Mouse (Mus musculus) gastrocnemius, postnatal 36 days (tissue): Measurements from ENCODE around the gene Atp5l. TPM values are rescaled to one million over a fixed set of nuclear protein-coding genes. Genes with fewer than 3 reads are reported as not detected.

ENCODE experiments used
- DNase-seq, 2 experiments: peaks; one replicate each; pipeline ENCODE4 v3.0.0; 2022
- intact Hi-C: fragments of 180-260 bp; cut with DNase I; formaldehyde crosslinking; loops from one replicate; pipeline ENCODE4 v1.15.1; 2025
- total RNA-seq, 2 experiments: library from RNA; stranded (reverse); gene quantifications; 2 replicates each; pipeline ENCODE4 v1.2.3; 2021

Gene Atp5l
- total RNA-seq, 2 experiments from 2014 or later = 659 to 699 TPM

GRCm38 (mm10) chr9:44903856-44904255 is 16.7 kb downstream of the Atp5l start:
- DNase-seq = no peak
- intact Hi-C loops = no loop called here

GRCm38 (mm10) chr9:44900402-44900801 is 20.1 kb downstream of the Atp5l start:
- DNase-seq = no peak
- intact Hi-C loops = no loop called here

GRCm38 (mm10) chr9:44899716-44900115 is 20.8 kb downstream of the Atp5l start:
- intact Hi-C loops = no loop called here
- DNase-seq = no peak

GRCm38 (mm10) chr9:44897024-44897423 is 23.5 kb downstream of the Atp5l start:
- DNase-seq = no peak
- intact Hi-C loops = no loop called here

- intact Hi-C loops = no loop called here
- DNase-seq = no peak
These were observed 27.9 kb downstream of the Atp5l start for GRCm38 (mm10) chr9:44892664-44893063.

- intact Hi-C loops = no loop called here
- no peak for DNase-seq
These were observed 29.3 kb downstream of the Atp5l start for GRCm38 (mm10) chr9:44891210-44891609.

GRCm38 (mm10) chr9:44890122-44890521 is 30.4 kb downstream of the Atp5l start:
- DNase-seq = no peak
- intact Hi-C loops = no loop called here

GRCm38 (mm10) chr9:44888114-44888624 is 32.4 kb downstream of the Atp5l start:
- intact Hi-C loops = no loop called here
- no peak for DNase-seq

- intact Hi-C loops = loop anchor here (5.0 kb wide), 2 partner anchors 34 to 41 kb away; no protein-coding TSS in a partner anchor
- no peak for DNase-seq
These were observed 37.5 kb downstream of the Atp5l start for GRCm38 (mm10) chr9:44882981-44883569.

- DNase-seq = peak; percentile 16 to 23
- intact Hi-C loops = loop anchor here (5.0 kb wide), 2 partner anchors 35 to 40 kb away; no protein-coding TSS in a partner anchor
These were observed 38.0 kb downstream of the Atp5l start for GRCm38 (mm10) chr9:44882436-44882980.

GRCm38 (mm10) chr9:44881941-44882435 is 38.6 kb downstream of the Atp5l start:
- peak; percentile 52 to 60 for DNase-seq
- intact Hi-C loops = loop anchor here (5.0 kb wide), 2 partner anchors 35 to 40 kb away; no protein-coding TSS in a partner anchor

GRCm38 (mm10) chr9:44881221-44881871 is 39.2 kb downstream of the Atp5l start, which contains the start of gene Kmt2a:
Gene Kmt2a, minus strand, starts transcription at chr9:44881296.
- peak; percentile 99 for DNase-seq
- intact Hi-C loops = loop anchor here (5.0 kb wide), 2 partner anchors 36 to 39 kb away; no protein-coding TSS in a partner anchor

- intact Hi-C loops = loop anchor here (5.0 kb wide), 2 partner anchors 37 to 38 kb away; no protein-coding TSS in a partner anchor
- no peak for DNase-seq
These were observed 40.0 kb downstream of the Atp5l start for GRCm38 (mm10) chr9:44880309-44881081.

- intact Hi-C loops = loop anchor here (5.0 kb wide), 2 partner anchors 37 to 38 kb away; no protein-coding TSS in a partner anchor
- no peak for DNase-seq
These were observed 40.8 kb downstream of the Atp5l start for GRCm38 (mm10) chr9:44879694-44880271.

- intact Hi-C loops = no loop called here
- DNase-seq = no peak
These were observed 41.6 kb downstream of the Atp5l start for GRCm38 (mm10) chr9:44878776-44879500.

GRCm38 (mm10) chr9:44877686-44878085 is 42.9 kb downstream of the Atp5l start:
- DNase-seq = no peak
- intact Hi-C loops = no loop called here

- intact Hi-C loops = no loop called here
- no peak for DNase-seq
These were observed 45.1 kb downstream of the Atp5l start for GRCm38 (mm10) chr9:44875476-44875875.

- no peak for DNase-seq
- intact Hi-C loops = no loop called here
These were observed 46.3 kb downstream of the Atp5l start for GRCm38 (mm10) chr9:44874198-44874597.

GRCm38 (mm10) chr9:44873665-44874064 is 46.9 kb downstream of the Atp5l start:
- intact Hi-C loops = no loop called here
- no peak for DNase-seq
